Mouse (Mus musculus) bone marrow, adult 2 months (tissue): ENCODE results near the gene Cgnl1. TPM values are rescaled to one million over a fixed set of nuclear protein-coding genes. Genes with fewer than 3 reads are reported as not detected.

Source experiments
- H3K27ac ChIP-seq: fragments of 200-500 bp; 2 replicates; pipeline ENCODE4 v1.5.1; 2012; ENCODE audit warnings: low read depth, mild to moderate bottlenecking, control low read depth, inconsistent platforms, low read length; ENCODE audit not compliant: control insufficient read depth, poor library complexity, insufficient read depth
- H3K4me1 ChIP-seq: fragments of 200-500 bp; 2 replicates; pipeline ENCODE4 v1.6.1; 2011; ENCODE audit warnings: low read length; ENCODE audit not compliant: control insufficient read depth, insufficient read depth
- H3K4me3 ChIP-seq: fragments of 200-500 bp; replicated peaks from 2 replicates; pipeline ENCODE3; 2011; ENCODE audit warnings: mild to moderate bottlenecking, low read depth, low read length, control low read depth; ENCODE audit not compliant: control insufficient read depth
- CTCF ChIP-seq: fragments of 200-500 bp; IDR thresholded peaks from 2 replicates; pipeline ENCODE4 v1.5.1; 2011; ENCODE audit warnings: low read length, control low read depth; ENCODE audit not compliant: control insufficient read depth, insufficient read depth
- POLR2A ChIP-seq: fragments of 200-500 bp; IDR thresholded peaks from 2 replicates; pipeline ENCODE4 v1.6.1; 2011; ENCODE audit warnings: low read depth, mild to moderate bottlenecking, control low read depth, low read length, borderline replicate concordance; ENCODE audit not compliant: control insufficient read depth
- WGBS: fragments of 180-500 bp; shearing (Covaris S2); methylation state at CpG from one replicate; pipeline ENCODE4 v1.1.7; 2018; 5-methylcytosine and 5-hydroxymethylcytosine counted together
- polyA plus RNA-seq: library from polyadenylated mRNA; stranded (reverse); fragments of >200 nt; gene quantifications from 2 replicates; pipeline ENCODE4 v1.2.4, GENCODE M21; 2011; ENCODE audit warnings: low replicate concordance; ENCODE audit not compliant: missing spikeins, insufficient read depth, insufficient read length

Gene Cgnl1
- polyA plus RNA-seq, 1 experiment = 2.4 TPM

DNA sequence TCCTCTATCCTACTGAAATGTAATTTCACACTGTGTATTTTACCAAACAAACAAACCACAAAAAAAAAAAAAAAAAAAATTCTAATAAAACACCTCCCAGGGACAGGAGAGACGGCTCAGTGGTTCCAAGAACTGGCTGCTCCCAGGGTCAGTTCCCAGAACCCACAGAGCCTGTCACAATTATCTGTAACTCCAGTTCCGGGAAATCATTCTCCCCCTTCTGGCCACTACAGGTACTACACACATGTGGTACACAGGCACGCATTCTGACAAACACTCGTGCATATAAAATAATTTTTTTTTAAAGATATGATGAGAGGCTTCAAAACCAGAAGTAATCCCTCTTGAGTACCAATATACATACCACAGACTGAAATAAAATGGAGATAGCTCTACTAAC is 9.7 kb downstream of the Cgnl1 start:
- no peak overlapping the region for H3K27ac ChIP-seq
- H3K4me1 ChIP-seq = no peaks in the 10 kb centered on the region; the same call in none of the 2 replicates
- 89% methylated on average over 4 of the region's 4 CpGs for WGBS
- TF ChIP-seq CTCF (no peak), POLR2A (no peak)
- H3K4me3 ChIP-seq = no peak overlapping the region

DNA sequence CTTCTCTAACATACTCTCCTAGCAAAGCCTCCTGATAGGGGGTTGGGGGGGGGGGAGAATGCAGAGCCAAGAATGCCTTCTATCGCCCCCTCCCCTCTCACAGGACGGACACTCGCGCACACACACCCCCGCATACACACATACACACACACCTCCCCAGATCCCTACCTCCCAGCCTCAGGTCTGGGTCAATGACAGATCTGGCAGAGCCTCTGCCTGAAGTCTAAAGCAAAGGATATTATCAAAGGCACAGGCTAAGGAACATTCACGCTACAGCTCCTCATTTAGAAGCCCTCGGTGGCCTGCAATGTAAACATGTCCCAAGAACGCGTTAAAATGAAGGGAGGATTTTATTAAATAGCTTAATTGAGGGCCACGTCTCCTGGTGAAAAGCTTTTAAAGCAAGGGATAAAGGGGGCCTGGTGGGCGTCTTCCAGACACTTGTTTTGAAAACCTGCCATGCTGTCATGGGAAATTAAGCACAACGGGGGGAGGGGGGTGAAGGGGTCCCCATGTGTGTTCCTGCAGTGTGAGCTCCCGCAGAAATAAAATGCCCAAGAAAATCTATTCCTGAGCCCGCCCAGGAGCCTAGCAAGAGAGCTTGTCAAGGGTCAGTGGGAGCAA is 10.8 kb downstream of the Cgnl1 start:
- TF ChIP-seq POLR2A (no peak), CTCF (no peak)
- Histone ChIP-seq H3K4me1 (no peaks in the 10 kb centered on the region; the same call in none of the 2 replicates), H3K4me3 (no peak overlapping the region), H3K27ac (no peak overlapping the region)
- WGBS = 82% methylated on average over 14 of the region's 14 CpGs

- Histone ChIP-seq H3K27ac (no peak overlapping the region), H3K4me1 (no peaks in the 10 kb centered on the region; the same call in 1 of the 2 replicates), H3K4me3 (no peak overlapping the region)
- 74% methylated on average over 5 of the region's 5 CpGs for WGBS
- no peak for TF ChIP-seq POLR2A
- TF ChIP-seq CTCF = no peak
Observed at GRCm38 (mm10) chr9:71759893-71760292, 11.5 kb downstream of the Cgnl1 start.

- no peak overlapping the region for H3K27ac ChIP-seq
- 68% methylated on average over 8 of the region's 8 CpGs for WGBS
- H3K4me3 ChIP-seq = no peak overlapping the region
- TF ChIP-seq CTCF (no peak), POLR2A (no peak)
- no peaks in the 10 kb centered on the region for H3K4me1 ChIP-seq
Observed at GRCm38 (mm10) chr9:71757386-71757785, 14.0 kb downstream of the Cgnl1 start.

- WGBS = 11% methylated on average over 4 of the region's 4 CpGs
- Histone ChIP-seq H3K27ac (no peak overlapping the region), H3K4me1 (no peaks in the 10 kb centered on the region), H3K4me3 (no peak overlapping the region)
- TF ChIP-seq CTCF (no peak), POLR2A (no peak)
Observed at GRCm38 (mm10) chr9:71756916-71757315, 14.5 kb downstream of the Cgnl1 start.

DNA sequence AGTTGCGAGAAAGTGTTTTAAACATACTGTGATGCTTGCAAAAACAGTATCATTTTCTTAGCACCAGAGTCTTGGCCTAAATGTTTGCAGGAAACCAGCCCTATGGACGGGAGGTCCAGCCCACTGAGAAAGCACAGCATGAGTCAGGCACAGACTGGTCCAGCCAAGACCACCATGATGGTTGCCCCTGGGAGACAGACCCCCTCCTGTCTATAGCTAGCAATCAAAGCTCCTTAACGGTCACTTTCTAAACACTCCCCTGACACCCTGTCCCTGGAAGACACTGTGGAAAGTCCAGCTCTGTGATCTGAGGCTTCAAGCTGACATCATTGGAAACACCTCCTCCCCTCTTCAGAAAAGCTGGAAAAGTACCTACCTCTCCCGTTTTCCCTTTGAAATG is 17.4 kb downstream of the Cgnl1 start:
- WGBS = 73% methylated on average over 4 of the region's 4 CpGs
- no peaks in the 10 kb centered on the region for H3K4me1 ChIP-seq
- TF ChIP-seq POLR2A = no peak
- TF ChIP-seq CTCF = no peak
- H3K27ac ChIP-seq = no peak overlapping the region
- H3K4me3 ChIP-seq = no peak overlapping the region

DNA sequence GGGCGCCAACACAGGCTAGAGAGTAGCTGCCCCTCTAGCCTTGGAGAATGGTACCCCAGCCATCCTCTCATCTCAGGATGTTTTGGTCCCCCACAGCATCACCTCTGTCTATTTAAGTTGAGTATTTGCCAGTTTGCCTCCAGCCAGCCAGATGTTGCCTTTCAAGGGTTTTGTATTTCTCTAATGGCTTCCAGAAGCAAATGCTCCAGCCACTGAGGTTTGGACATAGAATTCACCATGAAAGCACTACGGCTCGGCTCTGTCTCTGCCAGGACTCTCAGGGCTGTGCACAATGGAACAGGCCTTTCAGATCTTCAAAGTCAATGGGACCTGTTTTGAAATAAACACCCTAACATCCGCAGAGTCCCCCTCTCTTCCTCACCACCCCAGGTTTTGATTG is 17.9 kb downstream of the Cgnl1 start:
- Histone ChIP-seq H3K4me1 (no peaks in the 10 kb centered on the region), H3K4me3 (no peak overlapping the region), H3K27ac (no peak overlapping the region)
- TF ChIP-seq CTCF (no peak), POLR2A (no peak)
- 81% methylated on average over 4 of the region's 4 CpGs for WGBS

DNA sequence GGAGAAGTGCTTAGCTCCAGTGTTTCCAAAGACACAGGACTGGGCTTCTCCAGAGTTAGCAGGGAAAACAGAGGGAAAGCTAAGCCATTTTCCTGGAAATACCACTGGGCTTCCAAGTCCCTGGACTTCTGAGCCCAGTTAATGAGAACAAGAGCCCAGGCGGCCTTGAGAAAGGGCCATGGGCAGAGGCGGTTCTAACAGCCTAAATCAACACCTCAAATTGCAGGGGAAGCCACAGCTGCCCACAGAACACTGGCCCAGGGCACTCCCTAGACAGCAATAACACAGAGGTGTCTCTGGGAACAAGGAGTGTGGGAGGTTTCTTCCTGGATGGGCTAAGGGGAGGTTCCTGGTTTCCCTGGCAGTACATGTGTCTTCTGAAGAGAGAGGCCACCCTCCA is 18.3 kb downstream of the Cgnl1 start:
- no peak for TF ChIP-seq POLR2A
- TF ChIP-seq CTCF = no peak
- Histone ChIP-seq H3K4me3 (no peak overlapping the region), H3K4me1 (no peaks in the 10 kb centered on the region), H3K27ac (no peak overlapping the region)
- WGBS = 67% methylated on average over 2 of the region's 2 CpGs
